Mouse (Mus musculus) MEL-GATA-1-ER (cell line): ENCODE results near the gene Pard3.

ENCODE experiments used
- DNase-seq: peaks from one replicate; pipeline ENCODE4 v3.0.0-alpha.2; 2012; ENCODE audit warnings: low read depth; ENCODE audit errors: extremely low read depth

Pard3 gene

GRCm38 (mm10) chr8:127229325-127230232, 165.9 kb downstream of the Pard3 start:
- no peak for DNase-seq

GRCm38 (mm10) chr8:127230233-127230595, 166.5 kb downstream of the Pard3 start:
- DNase-seq = no peak

DNA sequence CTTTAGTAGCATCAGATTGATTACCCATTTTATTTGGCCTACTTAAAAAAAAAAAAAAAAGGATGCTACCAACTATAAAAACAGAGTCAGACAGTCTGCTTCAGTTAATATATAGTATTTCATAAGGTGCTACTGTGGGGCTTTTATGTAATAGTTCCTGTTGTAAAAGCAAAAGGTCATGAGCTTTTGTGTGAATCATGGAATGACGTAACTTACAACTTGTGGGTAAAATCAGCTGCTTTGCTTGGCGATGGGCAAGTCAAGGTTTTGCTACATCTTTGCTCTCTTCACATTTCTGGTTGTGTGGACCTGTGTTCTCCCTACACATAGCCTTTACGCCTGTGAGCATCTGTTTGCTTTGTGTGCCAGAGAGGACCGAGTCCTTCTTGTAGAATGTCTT, 179.7 kb downstream of the Pard3 start:
- DNase-seq = no peak

- no peak for DNase-seq
Observed at GRCm38 (mm10) chr8:127243841-127244240, 180.1 kb downstream of the Pard3 start.

- no peak for DNase-seq
Observed at GRCm38 (mm10) chr8:127250746-127251145, 187.1 kb downstream of the Pard3 start.

- no peak for DNase-seq
Observed at GRCm38 (mm10) chr8:127251476-127251875, 187.8 kb downstream of the Pard3 start.

GRCm38 (mm10) chr8:127251985-127252384, 188.3 kb downstream of the Pard3 start:
- DNase-seq = no peak

DNA sequence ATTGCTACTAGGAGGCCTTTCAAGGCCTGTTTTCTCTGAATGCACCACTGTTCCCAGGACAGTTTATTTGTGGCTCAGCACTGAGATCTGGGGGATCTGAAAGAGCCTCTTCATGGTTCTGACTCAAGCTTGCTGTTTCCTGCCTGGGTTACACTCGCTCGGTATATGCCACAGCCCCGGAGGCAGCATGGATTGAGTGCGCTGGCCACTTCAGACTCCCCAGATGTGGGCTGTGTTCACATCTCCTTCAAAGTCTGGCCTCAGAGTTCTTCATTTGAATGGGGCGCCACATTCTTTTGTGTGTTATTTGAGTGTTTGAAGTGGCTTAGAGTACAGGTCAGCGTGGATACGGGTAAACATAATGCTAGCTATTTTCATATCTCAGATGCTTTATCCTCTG, 190.9 kb downstream of the Pard3 start:
- DNase-seq = no peak

DNA sequence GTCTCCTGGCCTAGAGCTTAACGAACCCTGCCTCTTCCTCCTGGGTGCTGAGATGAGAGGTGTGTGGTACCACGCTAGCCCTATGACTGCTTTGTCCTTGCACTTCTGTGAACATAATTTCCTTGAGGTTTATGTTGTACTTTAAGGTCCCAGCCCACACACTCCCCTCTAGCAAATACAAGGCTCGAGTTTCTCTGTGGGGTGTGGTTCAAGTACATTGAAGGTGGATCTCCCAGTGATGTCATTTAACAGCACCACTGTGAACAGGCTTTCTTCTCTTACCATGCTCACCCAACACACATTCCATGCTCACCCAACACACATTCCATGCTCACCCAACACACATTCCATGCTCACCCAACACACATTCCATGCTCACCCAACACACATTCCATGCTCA, 193.4 kb downstream of the Pard3 start:
- no peak for DNase-seq

GRCm38 (mm10) chr8:127261051-127261450, 197.4 kb downstream of the Pard3 start:
- no peak for DNase-seq

GRCm38 (mm10) chr8:127262026-127262425, 198.3 kb downstream of the Pard3 start:
- no peak for DNase-seq

- no peak for DNase-seq
Observed at GRCm38 (mm10) chr8:127262436-127262835, 198.7 kb downstream of the Pard3 start.

DNA sequence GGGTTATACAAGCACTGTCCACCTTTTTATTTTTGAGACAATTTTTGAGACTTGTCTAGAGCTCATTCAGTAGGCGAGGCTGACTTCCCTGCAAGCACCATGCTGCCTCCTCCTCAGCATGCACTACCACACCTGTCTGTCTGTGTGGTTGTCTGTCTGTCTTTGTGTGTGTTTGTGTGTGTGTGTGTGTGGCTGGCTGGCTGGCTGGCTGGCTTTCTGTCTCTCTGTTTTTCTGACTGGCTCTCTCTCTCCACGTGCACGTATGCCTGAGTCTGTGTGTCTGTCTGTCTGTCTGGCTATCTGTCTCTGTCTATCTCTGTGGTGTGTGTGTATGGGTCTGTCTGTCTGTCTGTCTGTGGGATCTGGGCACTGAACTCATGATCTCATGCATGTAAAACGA, 199.2 kb downstream of the Pard3 start:
- DNase-seq = no peak

- no peak for DNase-seq
Observed at GRCm38 (mm10) chr8:127263457-127263856, 199.8 kb downstream of the Pard3 start.

DNA sequence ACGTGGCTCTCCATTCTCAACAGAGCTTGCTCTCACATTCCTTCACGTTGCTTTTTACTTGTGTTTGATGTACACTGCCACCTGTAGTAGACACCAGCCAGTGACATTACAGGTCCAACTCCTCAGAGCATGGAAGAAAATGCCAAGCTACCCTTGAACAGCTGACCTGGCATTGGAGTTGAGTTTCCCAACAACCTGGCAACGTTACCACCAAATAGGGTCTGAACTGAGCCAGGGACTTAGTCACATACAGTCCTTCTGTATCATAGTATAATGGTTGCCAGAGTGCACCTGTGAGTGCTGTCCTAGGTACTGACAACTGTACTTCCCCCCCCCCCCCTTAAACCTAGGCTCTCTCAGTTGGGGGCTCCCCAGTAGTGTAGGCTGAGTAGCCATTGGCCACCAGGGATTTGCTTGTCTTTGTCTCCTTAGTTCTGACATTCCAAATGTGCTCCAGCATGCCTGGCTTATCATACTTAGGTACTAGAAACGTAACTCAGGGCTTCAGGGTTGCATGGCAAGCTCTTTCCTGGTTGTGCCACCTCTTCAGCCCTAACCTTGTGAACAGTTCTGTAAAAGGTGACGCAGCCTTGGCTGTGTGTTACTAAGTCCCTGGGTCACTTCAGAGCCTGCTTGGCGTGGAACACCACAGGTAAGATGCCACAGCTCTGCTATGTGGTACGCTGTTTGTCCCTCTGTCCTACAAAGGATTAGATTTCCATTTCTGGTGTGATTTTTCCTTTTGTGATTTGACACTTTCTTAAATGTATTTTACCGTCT, 201.2 kb downstream of the Pard3 start:
- no peak for DNase-seq

GRCm38 (mm10) chr8:127266777-127267176, 203.1 kb downstream of the Pard3 start:
- no peak for DNase-seq

GRCm38 (mm10) chr8:127268239-127269024, 204.7 kb downstream of the Pard3 start:
- no peak for DNase-seq

GRCm38 (mm10) chr8:127269082-127269747, 205.5 kb downstream of the Pard3 start:
- DNase-seq = no peak

DNA sequence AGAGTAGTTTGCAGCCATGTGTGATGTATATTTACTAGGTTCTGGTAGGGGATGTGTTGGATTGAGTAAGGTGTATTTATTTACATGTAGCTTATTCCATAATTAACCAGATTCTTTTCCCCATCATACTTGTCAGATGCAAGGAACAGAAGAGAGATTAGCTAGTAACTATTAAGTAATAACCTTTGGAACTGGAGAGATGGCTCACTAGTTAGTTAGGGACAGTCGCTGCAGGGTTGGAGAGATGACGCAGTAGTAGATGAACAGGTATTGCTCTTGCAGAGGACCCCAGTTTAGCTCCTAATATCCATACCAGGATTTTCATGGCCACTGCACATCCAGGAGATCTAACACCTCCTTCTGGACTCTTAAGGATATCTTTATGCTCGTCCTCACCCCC, 207.5 kb downstream of the Pard3 start:
- no peak for DNase-seq

GRCm38 (mm10) chr8:127280299-127280974, 216.7 kb downstream of the Pard3 start:
- no peak for DNase-seq

DNA sequence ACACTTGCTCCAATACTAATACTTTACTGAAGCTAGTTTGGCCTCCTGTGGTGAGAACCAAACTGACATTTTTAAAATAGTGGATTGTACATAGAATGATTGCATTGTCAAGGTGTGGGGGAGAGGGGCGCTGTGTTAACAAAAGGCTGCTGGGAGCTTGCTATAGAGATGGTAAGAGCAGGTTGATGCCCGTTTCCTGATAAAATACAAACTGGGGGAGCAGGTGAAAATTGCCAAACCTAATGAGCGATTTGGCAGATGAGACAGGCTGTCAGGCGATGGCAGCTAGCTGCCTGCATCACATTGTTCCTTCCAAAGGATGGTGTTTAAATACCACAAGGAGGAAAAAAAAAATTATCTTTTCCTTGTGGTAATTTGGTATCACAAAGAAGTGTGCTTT, 217.3 kb downstream of the Pard3 start:
- no peak for DNase-seq
